Mouse (Mus musculus): ENCODE data around the gene Gmds.

Gmds gene

DNA sequence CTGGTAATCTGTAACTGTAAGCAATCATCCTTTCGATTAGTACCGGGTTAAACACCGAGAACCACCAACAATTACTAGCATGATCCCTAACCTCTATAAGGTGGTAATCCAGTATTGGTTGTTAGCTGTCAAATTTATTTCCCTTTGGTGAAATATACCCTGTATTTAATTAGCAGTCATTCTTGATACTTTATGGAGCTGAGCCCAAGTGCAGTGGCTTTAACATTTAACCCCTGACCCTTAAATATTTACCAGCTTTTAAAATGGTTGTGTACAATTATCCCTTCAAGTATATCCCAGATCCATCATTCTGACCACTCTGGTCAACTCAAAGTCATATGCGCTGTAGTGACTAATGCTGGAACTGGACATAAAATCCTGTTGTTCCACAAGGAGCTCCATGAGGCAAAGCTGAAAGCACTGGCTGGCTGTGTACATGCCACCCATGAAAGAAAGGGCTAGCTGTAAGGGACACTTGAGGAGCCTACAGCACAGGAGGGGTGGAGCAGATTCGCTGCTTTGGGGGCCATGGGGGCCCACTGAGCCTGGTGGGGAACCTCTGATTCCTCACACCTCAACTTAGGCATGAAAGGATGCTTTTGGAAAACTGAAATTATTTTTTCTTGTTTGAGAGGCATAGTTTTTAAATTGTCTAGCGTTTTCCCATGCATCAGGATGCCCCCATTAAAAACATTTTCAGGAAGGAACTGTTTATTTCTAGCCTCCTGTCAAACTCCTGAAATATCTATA lies 312.1 kb downstream of the Gmds start:
- no peak for DNase-seq (ENCODE audit: low read depth)

DNA sequence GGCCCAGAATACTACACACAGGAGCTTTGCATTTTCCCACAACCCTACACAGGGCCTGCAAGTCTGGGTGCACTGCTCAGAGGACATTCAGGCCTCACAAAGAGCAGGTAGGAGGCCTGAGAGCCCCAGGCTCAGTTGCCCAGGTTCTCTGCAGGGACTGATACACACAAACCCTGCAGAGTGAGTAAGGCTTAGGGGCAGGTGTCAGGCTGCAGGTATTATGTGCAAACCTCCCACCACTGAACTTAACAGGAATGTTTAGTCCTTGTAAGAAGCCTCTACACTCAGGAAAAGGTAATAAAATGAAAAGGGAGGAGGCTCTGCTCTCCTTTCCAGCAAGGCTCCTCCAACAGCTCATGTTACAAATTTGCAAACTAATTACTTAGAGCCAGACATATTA lies 313.7 kb downstream of the Gmds start:
- no peak for DNase-seq (ENCODE audit: low read depth)

DNA sequence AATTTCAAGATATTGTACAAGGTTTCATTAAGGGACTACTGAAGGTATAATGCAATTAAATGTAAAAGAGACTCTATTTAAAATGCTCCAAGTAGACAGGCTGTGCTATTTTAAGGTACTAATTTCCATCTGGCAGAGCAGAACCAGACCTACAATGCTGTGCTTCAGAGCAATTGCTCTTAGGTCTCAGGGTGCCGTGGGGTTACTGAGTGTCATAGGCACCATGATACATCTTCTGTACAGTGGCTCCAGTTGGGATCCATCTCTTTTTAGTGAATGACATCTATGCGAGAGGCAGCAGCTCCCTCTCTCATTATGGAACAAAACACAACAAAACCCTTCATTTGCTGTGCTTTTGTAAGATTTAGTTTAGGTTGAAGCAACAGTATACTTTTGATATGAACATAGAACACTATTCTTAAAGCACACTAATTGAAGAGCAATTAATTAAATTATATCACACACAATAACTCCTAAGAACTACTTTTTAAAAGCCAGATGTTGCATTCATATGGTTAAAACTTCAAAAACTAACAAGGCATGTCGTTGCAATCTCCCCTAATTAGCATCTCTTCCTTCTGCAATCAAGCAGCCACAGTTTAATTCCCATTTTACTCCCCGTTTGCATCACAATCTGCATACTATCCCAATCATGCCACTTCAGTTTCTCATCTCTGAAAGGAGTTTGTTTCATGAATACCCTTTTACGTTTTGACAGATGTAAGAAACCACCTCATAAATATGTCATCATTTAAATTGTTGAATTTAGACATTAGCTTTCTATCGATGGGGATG lies 317.9 kb downstream of the Gmds start:
- no peak for DNase-seq (ENCODE audit: low read depth)

DNA sequence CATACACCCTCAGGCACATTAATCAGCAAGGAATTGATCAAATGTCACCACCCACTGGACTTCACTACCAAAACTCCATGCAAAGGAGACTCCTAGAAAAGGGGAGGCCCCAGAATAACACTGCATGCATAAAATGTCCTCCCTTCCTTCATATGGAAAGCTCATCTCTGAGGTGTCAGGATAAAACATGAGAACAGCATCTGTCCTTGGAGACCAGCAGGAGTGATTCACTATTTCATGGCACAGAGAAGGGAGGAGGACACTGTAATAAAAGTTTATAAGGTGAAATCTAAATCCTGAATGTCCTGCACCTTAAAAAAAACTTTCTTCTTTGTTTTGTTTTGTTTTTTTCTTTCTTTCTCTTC lies 319.3 kb downstream of the Gmds start:
- DNase-seq (ENCODE audit: low read depth), result no peak

DNA sequence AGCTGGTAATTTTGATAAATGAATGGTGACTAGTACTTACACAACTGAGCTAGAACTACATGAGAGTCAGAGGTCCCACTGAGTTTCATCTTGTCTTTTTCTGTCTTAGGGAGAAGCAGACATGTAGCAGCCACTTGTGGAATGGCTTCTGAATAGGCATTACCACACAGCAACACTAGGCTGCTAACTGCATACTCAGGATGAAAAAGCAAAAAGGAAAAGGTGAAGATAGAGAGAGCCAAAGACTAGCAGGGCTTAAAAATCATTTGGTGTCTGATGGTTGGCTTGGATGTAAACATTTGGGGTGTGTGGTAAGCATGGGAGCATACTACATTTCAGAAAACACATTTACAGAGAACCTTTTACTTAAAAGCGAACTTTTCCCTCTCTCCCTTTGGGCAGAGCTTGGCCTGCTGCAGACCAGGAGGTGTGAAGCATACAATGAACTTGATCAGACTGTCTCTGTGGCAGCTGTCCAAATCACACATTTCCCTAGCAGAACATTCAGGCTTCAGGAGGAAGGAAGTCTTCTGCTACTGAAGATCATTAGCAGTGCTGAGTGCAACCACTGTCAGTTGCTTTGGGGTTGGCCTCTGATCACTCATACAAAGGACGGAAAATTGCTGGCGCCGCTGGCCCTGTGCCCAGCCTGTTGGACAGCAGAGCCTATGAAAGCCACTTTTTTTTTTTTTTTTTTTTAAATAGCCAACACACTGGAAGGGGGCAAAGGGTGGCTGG lies 319.9 kb downstream of the Gmds start:
- DNase-seq (ENCODE audit: low read depth), result no peak

DNA sequence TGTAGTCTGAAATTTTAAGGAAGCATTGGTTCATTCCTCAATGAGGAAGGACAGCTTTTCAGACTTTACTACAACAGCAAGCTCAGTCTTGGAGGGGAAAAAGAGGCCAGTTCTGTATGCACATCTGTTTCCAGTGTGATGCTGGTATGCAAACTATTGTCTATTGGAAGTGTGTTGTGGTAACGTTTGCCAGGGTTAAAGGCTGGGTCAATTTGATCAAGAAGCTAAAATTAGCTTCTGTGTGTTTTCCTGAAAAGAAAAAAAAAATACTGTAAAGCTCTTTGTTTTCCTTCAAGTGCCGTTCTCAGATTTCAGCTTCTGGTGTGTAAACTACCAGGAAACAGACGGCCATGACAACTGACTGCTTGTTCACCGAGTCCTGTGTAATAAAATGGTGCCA lies 329.7 kb downstream of the Gmds start:
- DNase-seq (ENCODE audit: low read depth), result no peak

DNA sequence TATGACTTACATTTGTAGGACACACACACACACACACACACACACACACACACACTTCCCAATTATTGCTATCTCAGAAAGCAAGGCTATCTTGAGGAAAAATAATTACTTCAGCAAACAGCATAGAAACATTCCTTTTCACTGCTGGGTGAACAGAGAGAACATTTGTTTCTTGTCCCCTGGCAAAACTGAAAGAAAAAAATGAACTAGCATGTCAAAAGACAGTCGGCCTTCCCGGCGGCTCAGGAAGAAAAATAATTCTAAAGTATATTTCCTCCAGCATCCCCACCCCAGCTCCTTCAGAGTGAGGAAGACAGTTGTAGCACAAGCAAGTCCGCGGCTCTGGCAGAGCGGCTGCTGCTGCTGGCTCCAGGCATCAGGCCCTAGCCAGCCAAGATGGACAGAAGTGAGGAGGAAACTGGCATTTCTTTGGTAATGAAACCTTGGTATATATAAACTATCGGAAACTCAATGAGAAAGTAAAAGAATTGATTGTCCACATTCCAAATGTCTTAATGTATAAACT lies 330.4 kb downstream of the Gmds start:
- DNase-seq (ENCODE audit: low read depth), result no peak

DNA sequence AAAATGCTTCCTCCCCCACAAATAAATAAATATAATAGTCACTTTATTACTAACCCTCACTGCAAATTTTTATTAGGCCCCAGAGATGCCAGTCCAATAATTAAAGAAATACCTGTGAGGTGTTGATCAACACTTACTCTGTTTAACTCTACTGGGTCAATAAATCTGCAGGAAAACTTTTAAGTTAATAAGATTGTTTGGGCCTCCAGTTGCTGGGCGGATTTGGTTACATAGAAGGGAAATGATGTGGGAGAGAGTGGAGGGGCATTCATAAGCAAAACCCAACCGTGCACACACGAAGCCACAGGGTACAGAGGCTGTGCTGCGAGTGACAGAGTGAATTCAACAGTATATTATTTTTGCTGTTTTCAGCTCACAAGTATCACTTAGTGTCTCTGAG lies 345.1 kb downstream of the Gmds start:
- no peak for DNase-seq (ENCODE audit: low read depth)

DNA sequence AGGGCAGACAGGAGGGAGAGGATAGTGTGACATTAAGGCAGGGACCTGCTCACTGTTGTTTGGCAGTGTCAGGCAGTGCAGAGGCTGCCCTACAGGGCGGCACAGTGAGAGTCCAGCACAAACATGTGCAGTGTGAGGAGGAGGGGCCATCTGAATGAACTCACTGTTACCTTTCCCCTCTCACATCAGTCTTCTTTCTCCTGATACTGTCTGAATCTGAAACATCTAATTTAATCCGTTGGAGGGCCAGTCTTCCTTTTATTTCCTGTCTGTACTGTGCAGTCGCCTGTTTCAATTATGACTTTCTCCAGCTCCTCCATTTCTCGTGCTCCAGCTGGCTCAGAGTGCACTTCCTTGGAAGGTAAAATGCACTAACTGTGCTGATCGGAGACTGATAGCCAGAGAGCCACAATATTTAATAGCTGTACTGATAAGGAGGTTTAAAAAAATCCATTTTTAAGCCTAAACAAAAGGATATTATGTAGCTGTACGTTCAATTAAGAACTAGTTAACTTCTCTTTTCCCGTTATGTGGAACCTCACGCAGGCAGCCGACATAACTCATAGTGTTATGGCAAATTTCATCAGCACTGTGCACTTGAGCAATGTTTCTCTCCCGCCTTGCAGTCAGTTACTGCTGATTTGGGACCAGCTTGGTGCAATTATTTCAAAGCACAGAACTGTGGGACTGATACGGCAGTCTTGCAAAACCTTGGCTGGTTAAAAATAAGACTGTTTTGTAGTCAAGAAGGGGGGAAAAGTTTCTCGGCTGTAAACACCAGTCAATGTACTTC lies 345.9 kb downstream of the Gmds start:
- DNase-seq (ENCODE audit: low read depth), result no peak

DNA sequence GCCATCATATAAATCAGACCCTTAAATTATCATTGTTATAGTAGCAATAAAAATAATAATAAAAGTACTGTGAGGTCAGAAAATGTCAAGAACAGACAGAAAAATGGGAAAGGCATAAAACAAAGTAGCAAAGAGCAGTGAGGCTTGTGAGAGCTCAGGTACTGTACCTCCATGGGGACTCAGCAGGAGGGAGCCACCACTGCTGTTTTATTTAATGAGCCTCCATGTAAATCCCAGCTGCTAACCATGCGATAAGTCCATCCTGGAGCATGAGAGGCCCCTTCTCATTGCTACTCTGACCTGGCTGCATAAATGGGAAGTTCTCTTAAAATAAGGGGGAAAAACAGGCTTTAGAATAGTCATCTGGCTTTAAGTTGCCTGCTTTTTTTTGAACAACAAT lies 357.3 kb downstream of the Gmds start:
- no peak for DNase-seq (ENCODE audit: low read depth)

DNA sequence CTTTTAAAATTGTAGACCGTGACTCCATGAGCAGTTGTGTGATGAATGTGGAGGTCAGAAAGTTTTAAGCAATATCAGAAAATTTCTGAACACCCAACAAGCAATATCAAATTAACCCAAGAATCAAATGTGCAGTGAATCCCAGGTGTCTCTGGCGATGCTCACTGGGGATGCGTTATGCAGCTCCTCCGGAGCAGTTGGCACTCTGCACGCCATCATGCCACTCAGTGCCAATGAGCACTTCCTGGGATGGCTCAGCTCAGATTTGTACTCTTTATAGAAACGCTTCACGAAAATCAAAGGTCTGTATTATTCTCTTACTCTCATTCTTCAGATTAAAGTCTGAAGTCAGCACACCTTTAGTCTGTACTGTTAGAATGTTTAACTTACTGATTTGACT lies 360.4 kb downstream of the Gmds start:
- no peak for DNase-seq (ENCODE audit: low read depth)

DNA sequence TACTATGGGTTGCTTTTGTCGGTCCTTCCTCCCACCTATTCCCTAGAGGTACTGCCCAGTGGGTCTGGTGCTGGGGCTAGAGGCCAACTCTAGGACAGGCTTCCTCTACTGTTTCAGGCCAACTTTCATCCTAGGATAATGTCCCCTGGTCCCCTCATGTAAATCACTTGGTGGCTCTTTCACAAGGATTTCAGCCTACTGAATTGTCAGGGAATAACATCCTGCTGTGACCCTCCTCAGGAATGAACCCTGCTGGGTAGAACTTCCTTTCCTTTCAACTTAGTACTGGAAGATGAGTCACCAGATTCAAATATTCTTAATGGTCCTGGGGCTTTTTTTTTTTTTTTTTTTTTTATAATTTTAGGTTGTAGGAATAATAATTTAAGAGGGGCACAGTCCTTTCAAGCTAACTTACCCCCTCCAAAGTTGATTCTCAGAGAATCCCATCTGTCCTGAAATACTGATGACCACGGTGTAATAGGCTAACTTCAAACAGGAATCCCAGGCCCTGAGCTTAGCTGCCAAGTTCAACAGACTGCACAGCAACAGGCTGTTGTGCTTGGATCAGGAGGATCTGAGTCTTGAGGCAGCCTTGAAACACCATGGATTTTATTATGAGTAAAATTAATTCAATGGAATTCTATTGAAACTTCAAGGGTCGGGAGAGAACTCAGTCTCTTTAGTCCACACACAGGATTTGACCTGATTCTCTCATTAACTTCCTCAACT lies 363.6 kb downstream of the Gmds start:
- no peak for DNase-seq (ENCODE audit: low read depth)

DNA sequence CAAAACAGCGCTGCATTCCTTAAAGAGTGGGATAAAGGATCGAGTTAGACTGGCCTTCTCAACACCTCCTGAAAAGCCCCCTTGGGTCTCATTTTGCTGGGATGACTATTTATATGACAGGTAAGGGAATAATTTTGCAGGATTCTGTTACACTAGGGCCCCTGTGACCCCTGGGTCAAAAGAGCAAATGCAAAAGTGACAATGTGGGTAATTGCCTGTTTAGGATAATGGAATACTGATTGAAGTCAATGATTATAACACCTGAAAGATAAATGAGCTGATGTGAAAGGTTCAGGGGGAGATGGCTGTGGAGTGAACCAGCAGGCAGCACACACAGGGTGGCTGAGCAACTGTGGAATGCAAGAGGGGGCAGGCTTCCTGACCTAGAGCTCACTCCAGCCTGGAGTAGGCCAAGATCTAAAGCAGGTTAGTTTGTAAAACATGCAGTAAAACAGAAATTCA lies 367.5 kb downstream of the Gmds start:
- DNase-seq (ENCODE audit: low read depth), result no peak

DNA sequence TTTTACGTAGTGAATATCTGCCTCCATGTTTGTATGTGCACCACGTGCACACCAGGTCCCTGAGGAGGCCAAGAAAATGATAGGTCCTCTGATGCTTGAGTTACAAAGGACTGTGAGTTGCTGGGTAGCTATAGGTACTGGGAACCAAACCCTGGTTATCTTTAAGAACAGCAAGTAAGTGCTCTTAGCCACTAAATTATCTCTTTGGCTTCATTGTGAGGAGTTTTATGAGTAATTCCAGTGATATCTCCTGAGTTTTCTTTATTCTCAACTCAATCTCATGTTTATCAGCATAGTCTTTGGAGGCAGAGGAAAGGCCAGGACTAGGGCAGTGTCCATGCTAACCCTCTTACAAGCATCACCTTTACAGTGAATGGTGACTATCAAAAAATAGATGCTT lies 370.3 kb downstream of the Gmds start:
- no peak for DNase-seq (ENCODE audit: low read depth)

DNA sequence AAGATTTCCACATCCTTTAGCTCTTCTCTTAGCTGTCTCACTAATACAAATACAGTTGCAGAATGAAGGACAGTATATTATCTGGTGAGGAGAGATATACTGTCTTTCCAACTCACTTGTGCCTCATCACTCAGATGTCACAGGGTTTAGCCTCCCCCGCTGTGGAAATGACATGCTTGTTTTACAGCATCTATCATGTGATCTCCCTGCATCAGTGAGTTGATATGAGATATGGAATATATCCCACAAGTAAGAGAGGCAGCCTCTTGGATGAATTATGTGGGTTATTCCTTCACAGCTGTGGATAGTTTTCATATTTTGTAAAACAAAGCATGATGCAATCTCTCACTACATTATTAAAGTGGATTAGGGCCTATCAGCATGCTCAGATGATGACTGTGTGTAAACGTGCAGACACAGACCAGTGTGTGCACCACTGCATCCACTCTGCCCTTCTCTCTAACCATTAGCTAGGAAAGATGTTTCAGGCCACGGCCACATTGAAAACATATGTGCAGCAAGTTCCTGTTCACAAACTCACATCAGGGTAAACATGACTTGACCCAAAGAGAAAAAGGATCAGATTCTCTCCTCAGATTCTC lies 371.5 kb downstream of the Gmds start:
- no peak for DNase-seq (ENCODE audit: low read depth)

DNA sequence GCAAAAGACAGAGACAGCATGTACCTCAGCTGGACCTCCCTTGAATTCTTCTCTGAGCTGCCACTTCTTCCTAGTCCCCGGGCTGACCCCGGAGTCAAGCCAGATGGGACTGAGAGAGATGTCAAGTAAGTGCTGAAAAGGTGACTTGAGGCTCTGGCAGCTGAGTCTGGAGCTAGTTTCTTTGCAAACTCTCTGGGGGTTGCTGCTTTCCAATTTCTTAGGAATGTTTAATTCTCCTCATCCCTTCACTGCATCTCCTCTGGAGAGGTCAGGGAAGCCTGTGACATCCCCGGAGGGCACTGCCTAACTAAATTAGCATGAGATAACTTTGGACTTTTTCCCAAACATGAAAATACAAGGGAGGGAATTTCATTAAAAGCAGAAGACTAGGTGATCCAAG lies 378.0 kb downstream of the Gmds start:
- no peak for DNase-seq (ENCODE audit: low read depth)

DNA sequence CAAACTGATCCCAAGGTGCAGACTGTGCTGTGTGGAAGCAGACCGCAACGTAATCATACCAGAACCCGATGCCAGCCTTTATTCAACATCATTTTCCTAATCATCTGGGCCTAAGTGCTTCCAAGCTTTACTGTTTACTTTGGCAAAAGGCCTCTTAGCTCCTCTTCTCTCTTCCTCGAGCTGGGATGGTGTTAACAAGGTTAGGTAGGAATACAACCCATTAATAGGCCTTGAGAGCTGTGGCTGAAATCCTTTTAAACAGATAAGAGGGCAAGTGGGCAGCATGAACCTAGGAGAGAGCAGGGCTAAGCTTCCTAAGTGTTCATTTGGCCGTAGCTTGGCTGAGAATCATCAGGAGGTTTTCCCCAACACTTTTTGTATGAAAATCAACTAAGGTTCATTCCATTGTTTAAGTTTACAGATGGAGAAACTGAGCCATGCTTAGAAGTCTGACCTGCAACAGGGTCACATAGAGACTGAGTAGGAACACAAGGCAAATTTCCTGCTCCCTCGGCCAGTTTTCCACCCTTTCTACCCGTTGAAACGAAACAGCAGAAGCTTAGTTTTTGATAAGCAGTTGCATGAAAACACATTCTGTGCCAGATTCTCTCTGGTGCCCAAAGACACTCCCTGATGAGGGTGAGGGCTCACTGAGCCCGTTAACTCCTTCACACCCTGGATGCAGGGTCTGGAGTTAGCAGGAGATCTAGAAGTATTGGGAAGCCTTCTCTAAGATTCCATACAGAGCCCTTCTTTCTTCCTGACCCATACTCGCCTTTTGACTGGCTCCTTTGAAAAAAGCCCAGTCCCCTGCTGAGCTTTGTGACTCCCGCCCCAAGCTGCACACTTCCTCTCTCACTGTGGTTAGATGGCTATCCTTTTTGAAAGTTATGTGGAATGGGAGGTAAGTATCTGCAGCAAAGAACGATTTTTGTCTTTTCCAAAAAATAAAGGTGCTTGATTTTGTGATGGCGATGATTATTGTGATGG lies 379.9 kb downstream of the Gmds start:
- DNase-seq (ENCODE audit: low read depth), result no peak

DNA sequence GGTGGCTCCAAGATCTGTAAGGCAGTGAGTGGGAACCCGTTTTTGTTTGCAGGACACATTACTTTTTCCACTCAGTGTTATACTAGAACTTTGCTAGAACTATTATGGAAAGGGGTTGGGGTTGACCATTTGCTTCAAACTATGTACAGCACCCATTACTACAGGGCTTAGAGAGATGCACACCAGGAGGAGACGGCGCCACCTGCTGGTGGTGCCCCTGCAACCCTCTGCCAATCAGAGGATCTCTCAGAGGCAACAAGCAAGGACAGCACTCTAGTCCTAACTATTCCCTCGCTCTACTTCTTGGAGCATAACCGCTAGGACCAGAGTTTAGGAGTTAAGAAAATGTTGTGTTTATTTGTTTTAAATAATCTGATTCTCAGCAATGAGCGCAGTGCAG lies 382.0 kb downstream of the Gmds start:
- peak; percentile 36 for DNase-seq (ENCODE audit: low read depth)

DNA sequence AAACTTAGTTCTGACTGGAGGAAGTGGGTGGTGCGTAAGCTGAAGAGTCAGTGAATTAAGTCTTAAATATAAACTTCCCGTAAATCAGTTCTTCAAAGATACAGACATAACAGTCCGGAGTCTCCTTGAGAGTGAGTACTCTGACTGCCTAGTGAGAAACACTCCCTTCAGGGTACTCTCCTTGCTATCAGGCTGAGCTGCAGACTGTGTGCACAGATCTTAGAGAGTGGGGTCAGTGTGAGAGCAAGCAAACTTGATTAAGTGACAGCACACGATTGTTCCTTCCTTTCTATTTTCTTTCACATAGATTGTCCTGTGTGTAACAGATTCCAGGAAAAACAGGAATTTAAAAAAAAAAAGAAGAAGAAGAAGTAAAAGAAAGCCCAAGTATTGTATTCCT lies 382.4 kb downstream of the Gmds start:
- DNase-seq (ENCODE audit: low read depth), result no peak

DNA sequence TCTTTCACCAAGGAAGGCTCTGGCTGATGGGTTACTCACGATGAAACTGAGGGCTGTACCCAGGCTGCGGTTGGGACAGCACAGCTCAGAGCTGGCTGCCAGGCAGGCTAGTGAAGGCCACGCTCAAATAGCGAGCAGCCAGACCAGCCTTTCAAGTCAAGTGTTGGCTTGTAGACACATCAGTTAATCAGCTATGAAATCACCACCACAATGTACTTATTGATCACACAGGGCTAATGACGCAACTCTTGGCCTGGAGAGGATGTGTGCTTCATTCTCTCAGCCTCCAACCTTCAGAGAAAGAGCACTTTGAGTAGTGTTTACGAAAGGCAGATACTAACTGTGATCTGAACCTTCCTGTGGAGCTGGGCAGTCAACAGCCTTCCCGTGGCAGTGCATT lies 383.4 kb downstream of the Gmds start:
- no peak for DNase-seq (ENCODE audit: low read depth)

Data from c-Kit-positive CD71-positive TER-119-negative erythroid progenitor cells, embryonic 14.5 days (primary cell).